Mouse (Mus musculus) brown adipose tissue, adult 24 weeks (tissue): Measurements from ENCODE around the gene St6galnac3. TPM values are rescaled to one million over a fixed set of nuclear protein-coding genes. Genes with fewer than 3 reads are reported as not detected.

Experiments
- H3K27ac ChIP-seq: fragments of 200-500 bp; replicated peaks from 2 replicates; pipeline ENCODE4 v1.5.1; 2012; ENCODE audit warnings: low read depth, mild to moderate bottlenecking, low read length
- H3K4me1 ChIP-seq: fragments of 200-500 bp; 2 replicates; pipeline ENCODE4 v1.6.1; 2012; ENCODE audit warnings: low read length, mixed read lengths; ENCODE audit not compliant: control insufficient read depth, insufficient read depth, insufficient read length
- H3K4me3 ChIP-seq: fragments of 200-500 bp; 2 replicates; pipeline ENCODE4 v1.5.1; 2012; ENCODE audit warnings: low read depth, mild to moderate bottlenecking, low read length, moderate library complexity; ENCODE audit not compliant: insufficient read depth
- polyA plus RNA-seq: library from polyadenylated mRNA; stranded (reverse); fragments of >200 nt; gene quantifications from 2 replicates; pipeline ENCODE4 v1.2.4, GENCODE M21; 2012; ENCODE audit not compliant: missing spikeins, insufficient read depth, insufficient read length

St6galnac3 gene
- polyA plus RNA-seq, 1 experiment: 4.4 TPM

DNA sequence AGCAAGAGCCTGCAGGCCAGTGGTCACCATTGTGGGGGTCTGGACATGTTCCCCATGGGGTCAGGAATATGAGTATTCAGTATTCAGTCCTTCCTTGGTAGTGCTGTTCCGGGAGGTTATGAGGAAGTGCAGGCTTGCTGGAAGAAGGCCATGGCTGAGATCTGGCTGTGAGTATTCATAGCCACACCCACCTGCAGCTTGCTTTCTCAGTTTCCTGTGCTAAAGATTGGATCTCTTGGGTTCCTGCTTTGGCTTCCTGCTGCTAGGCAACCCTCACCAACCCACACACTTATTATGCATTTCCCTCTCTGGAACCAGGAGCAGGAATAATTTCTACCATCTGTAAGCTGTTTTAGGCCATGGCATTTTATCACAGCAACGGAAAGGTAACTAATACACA is 267.8 kb downstream of the St6galnac3 start:
- Histone ChIP-seq H3K4me1 (no peaks in the 10 kb centered on the region), H3K4me3 (no peak overlapping the region), H3K27ac (no peak overlapping the region)

DNA sequence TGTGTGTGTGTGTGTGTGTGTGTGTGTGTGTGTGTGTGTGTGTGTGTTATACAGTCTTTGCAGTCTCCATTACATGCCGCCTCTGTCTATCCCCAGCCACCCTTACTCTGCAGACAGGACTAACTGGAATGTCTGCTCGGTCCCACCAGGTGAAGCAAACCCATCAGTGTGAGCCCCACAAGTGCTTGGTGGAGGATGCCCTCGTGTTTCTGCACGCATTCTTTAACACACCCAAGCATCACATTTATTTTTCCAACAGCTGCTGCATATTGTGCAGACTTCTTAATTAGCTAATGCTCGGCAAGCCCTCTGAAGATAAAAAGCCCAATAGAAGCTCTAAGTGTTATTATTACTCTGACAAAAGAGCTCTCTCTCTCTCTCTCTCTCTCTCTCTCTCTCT is 268.7 kb downstream of the St6galnac3 start:
- Histone ChIP-seq H3K4me1 (no peaks in the 10 kb centered on the region), H3K4me3 (no peak overlapping the region), H3K27ac (no peak overlapping the region)

DNA sequence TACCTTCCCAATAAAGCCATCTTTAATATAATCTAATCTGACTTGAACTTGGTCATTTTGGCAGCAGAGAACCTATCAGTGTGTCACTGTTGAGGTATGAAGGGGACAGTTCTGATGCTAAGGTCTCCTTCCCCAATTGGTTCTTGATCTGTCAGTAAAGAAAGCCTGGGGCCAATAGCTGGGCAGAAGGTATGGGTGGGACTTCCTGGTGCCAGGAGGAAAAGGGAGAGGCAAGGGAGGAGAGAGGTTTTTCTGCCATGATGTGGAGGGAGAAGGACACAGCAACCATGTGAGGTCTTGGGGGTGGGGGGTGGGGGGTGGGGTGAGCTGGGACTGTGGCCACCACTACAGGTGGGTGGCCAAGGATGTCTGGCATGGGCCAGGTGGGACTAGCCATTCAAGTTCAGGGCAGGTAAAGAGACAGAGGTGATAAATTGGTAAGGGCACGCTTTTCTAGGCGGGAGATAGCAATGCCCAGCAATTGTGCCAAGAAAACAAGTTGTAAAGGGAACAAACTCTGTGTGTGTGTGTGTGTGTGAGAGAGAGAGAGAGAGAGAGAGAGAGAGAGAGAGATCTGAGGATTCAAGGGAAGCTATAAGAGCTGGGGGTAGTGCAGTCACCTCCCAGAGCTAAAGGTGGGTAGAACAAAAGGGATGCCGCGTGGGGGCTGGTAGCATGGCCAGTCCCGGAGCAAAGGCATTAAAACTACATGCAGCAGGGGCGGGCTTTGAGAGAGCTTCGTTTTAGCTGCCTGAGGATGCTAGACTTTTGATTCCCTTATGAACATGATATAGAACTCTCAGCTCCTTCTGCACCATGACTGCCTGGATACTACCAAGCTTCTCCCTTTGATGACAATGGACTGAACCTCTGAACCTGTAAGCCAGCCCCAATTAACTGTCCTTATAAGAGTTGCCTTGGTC is 271.6 kb downstream of the St6galnac3 start:
- no peak overlapping the region for H3K4me3 ChIP-seq
- no peaks in the 10 kb centered on the region for H3K4me1 ChIP-seq
- no peak overlapping the region for H3K27ac ChIP-seq

DNA sequence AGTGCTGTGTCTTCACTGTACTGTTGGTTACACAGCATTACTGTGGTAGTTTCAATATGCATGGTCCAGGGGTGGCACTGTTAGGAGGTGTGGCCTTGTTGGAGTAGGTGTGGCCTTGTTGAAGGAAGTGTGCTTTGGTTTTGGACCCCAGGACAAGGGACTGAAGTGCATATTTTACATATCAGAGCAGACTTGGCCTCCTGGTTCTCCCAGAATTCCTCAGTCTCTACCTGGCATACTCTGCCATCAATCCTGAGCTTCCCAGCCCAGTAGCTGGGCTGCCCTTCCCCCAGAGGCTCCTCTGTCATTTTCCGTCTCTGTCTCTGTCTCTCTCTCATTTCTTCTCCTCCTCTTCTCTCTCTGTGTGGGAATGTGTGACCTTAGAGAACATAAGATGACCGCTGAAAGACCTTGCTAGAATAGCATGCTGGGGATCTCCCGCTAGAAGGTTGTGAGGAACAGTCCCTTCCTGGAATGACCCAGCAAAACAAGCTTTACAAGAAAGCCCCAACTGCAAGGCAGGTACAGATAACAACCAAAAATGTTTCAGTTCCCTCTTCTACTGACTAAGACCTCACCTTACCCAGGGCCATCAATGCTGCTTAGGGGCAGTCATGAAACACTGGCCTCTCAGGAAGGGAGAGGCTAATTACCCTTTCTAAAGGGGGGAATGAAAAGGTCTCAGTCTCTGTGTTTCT is 272.5 kb downstream of the St6galnac3 start:
- Histone ChIP-seq H3K4me3 (no peak overlapping the region), H3K27ac (no peak overlapping the region), H3K4me1 (no peaks in the 10 kb centered on the region)

DNA sequence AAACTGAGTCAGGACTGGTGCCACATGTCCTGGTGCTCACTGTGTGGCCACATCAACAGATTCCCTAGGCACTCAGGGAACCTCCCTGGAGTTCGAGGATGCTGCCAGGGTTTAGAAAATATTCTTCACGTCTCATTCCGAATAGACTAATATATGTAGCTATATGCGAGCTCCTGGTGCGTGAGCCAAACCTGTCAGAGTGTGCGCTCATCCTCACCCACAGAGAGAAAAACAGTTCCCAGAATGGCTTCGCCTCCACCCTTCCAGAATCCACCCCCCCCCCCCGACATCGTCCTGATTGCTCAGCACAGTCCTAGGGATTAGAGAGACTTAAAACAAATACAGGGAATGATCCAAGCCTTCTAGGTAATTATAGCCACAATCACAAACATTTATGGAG is 283.6 kb downstream of the St6galnac3 start:
- no peak overlapping the region for H3K27ac ChIP-seq
- no peaks in the 10 kb centered on the region for H3K4me1 ChIP-seq
- no peak overlapping the region for H3K4me3 ChIP-seq

DNA sequence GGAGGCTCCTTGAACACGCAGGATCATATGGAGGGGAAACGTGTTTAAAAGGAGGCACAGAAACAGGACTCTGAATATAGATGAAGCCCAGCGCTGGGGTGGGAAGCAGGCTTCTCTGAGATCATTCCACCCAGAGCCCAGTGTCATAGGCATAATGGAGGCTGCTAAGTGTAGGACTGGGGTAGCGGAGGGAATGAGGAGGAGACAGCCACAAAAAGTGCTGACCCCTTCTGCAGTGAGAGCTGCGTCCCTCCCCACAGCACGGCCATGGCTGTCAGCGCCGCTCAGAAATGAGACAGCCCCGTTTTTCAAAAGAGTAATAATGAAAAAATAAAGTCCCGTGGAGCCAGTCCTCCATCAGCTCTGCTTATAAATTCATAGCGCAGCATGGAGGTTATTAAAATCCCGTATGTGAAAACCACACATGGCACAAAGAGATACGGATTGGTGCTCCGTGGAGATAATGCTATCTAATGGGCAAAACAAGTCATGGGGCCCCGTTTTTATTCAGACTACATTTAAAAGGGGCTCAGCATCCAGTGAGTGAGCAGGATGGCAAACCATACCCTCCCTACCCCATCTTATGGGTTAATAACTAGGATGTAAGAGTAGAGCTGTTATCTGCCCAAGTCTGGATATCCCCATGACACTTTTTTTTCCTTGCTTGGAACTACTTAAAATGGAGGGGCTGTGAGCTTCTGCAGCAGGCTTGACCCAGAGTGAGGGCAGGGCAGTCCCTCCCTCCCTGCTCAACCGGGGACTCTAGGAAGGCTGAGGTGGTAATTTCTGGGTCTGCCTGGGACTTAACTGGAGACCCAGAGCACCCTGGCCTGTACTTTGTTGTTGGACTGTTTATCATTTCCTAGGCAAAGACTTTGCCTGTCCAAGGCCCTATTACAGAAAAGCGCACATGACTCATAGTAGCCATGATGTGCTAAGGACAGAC is 288.6 kb downstream of the St6galnac3 start:
- Histone ChIP-seq H3K27ac (no peak overlapping the region), H3K4me1 (no peaks in the 10 kb centered on the region)

DNA sequence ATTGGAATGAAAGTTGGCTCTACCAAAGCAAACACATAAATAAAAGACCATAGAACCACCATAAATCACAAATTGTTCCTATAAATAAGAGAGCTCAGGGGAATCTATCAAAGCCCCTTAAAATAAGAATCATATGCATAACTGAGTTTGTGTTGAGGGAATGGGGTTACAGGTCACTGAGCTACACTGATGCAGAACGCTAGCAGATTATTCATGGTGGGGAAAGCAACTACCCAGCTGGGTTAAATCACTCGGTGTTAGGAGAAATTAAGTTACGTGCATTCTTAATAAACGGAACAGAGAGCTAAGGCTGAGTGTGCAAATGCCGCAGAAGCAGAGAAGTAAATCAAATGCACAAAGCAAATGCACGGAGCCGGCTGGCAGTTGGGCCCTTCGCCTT is 292.0 kb downstream of the St6galnac3 start:
- H3K4me1 ChIP-seq: no peaks in the 10 kb centered on the region
- no peak overlapping the region for H3K27ac ChIP-seq
- no peak overlapping the region for H3K4me3 ChIP-seq

More for the DNA sequence above, 288.6 kb downstream of the St6galnac3 start:
- no peak overlapping the region for H3K4me3 ChIP-seq

DNA sequence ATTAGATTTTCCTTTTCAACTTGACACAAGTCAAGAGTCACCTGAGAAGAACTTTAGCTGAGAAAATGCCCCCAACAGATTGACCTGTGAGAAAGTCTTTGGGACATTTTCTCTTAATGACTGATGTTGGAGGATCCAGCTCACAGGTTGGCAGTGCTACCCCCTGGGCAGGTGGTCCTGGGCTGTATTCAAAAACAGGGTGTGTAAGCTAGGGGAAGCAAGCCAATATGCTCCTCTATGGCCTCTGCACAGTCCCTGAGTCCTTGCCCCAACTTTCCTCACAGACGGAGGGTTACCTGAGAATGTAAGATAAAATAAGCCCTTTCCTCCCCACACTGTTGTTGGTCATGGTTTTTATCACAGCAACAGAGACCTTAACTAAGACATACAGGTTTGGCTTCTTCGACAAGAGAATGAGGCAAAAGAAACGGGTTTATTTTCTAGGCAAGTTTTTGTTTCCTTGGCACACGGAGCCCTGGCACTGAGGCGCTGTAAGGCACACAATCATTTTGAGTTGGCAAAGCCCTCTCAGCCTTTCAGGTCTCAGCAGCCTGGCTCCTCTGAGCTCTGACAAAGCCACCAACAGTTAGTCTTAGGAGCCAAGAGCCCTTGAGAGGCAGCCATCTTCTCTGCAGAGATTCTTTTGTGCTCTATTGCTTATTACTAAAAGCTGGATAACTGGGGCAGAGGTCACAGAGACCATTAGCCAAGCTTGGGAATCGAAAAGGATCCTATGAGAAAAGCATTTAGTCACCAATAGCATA is 292.7 kb downstream of the St6galnac3 start:
- Histone ChIP-seq H3K4me3 (no peak overlapping the region), H3K27ac (no peak overlapping the region), H3K4me1 (no peaks in the 10 kb centered on the region)

DNA sequence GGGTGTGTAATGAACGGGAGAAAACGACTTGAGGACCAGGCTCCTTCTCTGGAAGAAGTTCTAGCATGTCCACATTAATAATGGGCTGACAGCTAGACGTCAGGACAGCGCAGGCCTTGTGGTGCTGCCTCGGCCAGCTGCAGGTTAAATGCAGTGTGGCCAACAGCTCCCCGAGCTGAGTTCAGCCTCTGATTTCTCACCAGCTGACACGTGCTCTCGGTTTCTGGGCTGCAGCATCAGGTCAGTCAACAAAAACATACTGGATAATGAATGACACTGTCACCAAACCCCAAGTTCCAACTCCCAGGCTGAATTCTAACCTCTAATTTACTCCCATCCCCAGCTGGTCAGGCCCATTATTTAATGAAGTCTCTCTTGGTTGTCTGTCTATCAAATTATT is 295.1 kb downstream of the St6galnac3 start:
- no peak overlapping the region for H3K27ac ChIP-seq
- H3K4me1 ChIP-seq: no peaks in the 10 kb centered on the region
- no peak overlapping the region for H3K4me3 ChIP-seq

DNA sequence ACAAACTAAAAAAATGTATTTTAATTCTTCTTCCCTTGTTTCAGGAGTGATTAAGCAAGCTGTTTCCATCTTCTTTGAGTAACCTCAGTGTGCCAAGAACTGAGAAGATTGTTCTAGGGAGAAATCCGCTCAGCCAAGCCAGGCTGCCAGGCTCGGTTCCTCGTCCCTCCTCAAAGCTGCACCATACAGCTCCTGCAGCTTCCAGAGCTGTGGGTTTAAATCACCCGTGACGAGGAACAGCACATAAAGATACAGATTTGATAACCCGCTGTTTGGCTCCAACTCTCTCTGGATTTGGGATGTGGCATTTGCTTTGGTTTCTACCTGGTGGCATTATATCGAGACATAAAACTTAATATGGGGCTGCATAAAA is 303.1 kb downstream of the St6galnac3 start:
- Histone ChIP-seq H3K27ac (no peak overlapping the region), H3K4me3 (no peak overlapping the region), H3K4me1 (no peaks in the 10 kb centered on the region)

DNA sequence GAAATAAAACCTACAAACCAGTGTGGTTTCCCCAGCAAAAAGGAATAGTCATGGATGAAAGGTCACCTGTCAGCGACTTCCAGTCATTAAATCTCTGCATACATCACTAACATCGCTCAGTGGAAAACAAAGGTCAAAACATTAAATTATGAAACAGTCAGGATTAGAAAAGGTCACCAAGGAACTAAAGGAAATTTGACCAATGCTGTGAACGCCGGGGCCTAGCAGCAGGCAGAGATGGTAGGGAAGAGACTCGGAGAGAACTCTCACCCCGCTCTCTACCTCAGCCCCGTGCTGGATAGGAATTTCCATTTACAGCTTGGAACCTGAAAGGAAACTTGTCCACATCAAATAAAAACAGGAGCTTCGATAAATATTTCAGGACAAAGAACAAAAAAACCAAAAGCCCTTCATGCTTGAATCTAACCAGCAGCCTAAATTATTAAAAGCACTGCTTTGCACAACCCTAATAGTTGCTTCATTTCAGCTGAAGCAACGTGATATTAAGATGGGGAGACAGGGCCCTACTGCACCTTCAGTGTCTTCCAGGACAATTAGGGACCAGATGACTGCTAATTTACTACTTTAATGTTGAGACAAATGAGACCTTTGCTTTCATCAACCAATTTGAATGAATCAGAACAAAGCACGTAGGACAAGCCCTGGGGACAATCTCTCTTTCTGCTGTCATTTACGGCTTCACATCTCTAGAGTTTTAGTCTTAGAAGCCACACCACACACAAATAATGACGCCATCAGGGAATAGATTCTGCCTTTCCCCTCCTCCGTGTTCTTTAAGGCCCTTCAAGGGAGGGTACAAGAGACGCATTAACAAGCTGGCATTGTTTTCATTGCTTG is 303.7 kb downstream of the St6galnac3 start:
- no peaks in the 10 kb centered on the region for H3K4me1 ChIP-seq
- H3K4me3 ChIP-seq: no peak overlapping the region
- no peak overlapping the region for H3K27ac ChIP-seq

DNA sequence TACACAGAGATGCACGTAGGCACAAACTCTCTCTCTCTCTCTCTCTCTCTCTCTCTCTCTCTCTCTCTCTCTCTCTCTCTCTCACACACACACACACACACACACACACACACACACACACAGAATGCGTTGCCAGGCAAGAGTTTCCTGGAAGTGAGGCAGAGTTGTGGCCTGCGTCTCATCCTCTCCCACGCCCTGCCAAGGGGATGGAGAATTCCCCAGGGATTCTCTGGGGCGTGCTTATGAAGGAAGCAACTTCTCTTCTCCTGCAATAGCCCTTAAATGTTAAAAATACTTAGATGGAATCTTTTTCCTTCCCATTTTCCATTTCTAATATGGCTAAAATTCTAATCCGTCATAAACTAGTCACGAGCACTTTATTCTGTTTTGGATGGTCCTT is 305.6 kb downstream of the St6galnac3 start:
- Histone ChIP-seq H3K27ac (no peak overlapping the region), H3K4me1 (no peaks in the 10 kb centered on the region), H3K4me3 (no peak overlapping the region)

DNA sequence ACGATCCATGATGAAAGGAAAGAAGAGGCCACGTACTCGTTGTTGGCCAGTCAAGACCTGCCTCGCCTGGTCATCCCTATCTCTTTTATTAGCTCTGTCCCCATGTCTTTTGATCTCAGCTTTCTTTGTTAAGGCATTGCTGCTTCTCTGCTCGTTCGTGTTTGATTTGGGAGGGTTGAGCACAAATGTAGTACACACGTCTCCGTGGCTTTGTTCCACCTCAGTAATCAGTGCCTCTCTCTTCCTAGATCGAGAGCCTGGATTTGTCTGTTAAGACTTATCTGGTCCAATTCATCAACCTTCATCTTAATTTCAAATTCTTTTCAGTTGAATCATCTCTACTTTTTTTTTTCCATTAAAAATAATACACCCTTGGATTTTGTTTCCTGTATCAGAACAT is 308.0 kb downstream of the St6galnac3 start:
- H3K4me1 ChIP-seq: no peaks in the 10 kb centered on the region
- H3K27ac ChIP-seq: no peak overlapping the region
- no peak overlapping the region for H3K4me3 ChIP-seq

DNA sequence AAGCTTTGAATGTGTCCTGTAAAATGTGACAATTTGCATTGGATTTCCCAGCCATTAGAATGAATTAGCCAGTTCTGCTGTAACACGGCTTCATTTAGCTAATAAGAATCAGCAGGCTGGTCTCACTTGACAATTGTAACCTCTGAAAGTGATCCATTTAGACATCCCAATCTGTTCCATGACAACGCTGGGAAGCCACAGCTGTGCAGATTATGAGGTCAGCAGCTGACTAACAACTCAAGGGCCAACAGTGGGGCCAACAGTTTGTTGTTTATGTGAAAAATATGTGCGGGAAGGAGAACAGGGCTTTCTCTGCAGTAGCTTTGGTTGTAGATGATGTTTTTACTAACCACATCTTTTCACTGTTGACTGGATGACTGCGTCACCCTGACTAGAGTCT is 308.6 kb downstream of the St6galnac3 start:
- no peak overlapping the region for H3K27ac ChIP-seq
- no peak overlapping the region for H3K4me3 ChIP-seq
- H3K4me1 ChIP-seq: no peaks in the 10 kb centered on the region
